Mouse (Mus musculus): ENCODE measurements around the gene Stk40.
A peak's percentile ranks its signal among the peaks of the same experiment; 100 is the strongest.

The Stk40 gene

GRCm38 (mm10) chr4:126109613-126110373, 6.0 kb downstream of the Stk40 start:
- peak; percentile 18 for DNase-seq (ENCODE audit: low read depth, low spot score)
- Histone ChIP-seq H3K36me3 (ENCODE audit: control insufficient read depth, insufficient read depth, low read length, poor library complexity, severe bottlenecking) (no peaks in the 10 kb centered on the region), H3K27me3 (ENCODE audit: control insufficient read depth, insufficient read depth, low read length, poor library complexity, severe bottlenecking) (no peaks in the 10 kb centered on the region)

- no peaks in the 10 kb centered on the region for H3K27me3 ChIP-seq (ENCODE audit: control insufficient read depth, insufficient read depth, low read length, poor library complexity, severe bottlenecking)
- DNase-seq (ENCODE audit: low read depth, low spot score) = peak; percentile 82
Measured at GRCm38 (mm10) chr4:126110374-126111152, 6.8 kb downstream of the Stk40 start.

GRCm38 (mm10) chr4:126111153-126111549, 7.4 kb downstream of the Stk40 start:
- DNase-seq (ENCODE audit: low read depth, low spot score) = no peak
- no peaks in the 10 kb centered on the region for H3K36me3 ChIP-seq (ENCODE audit: control insufficient read depth, insufficient read depth, low read length, poor library complexity, severe bottlenecking)

More at GRCm38 (mm10) chr4:126110374-126111152, 6.8 kb downstream of the Stk40 start:
- no peaks in the 10 kb centered on the region for H3K36me3 ChIP-seq (ENCODE audit: control insufficient read depth, insufficient read depth, low read length, poor library complexity, severe bottlenecking)

GRCm38 (mm10) chr4:126113243-126113642, 9.5 kb downstream of the Stk40 start:
- no peak for DNase-seq (ENCODE audit: low read depth, low spot score)
- H3K36me3 ChIP-seq (ENCODE audit: control insufficient read depth, insufficient read depth, low read length, poor library complexity, severe bottlenecking) = no peaks in the 10 kb centered on the region

More at GRCm38 (mm10) chr4:126111153-126111549, 7.4 kb downstream of the Stk40 start:
- no peaks in the 10 kb centered on the region for H3K27me3 ChIP-seq (ENCODE audit: control insufficient read depth, insufficient read depth, low read length, poor library complexity, severe bottlenecking)

GRCm38 (mm10) chr4:126113943-126114342, 10.2 kb downstream of the Stk40 start:
- Histone ChIP-seq H3K36me3 (ENCODE audit: control insufficient read depth, insufficient read depth, low read length, poor library complexity, severe bottlenecking) (no peaks in the 10 kb centered on the region), H3K27me3 (ENCODE audit: control insufficient read depth, insufficient read depth, low read length, poor library complexity, severe bottlenecking) (no peaks in the 10 kb centered on the region)
- peak; percentile 82 for DNase-seq (ENCODE audit: low read depth, low spot score)

More at GRCm38 (mm10) chr4:126113243-126113642, 9.5 kb downstream of the Stk40 start:
- H3K27me3 ChIP-seq (ENCODE audit: control insufficient read depth, insufficient read depth, low read length, poor library complexity, severe bottlenecking) = no peaks in the 10 kb centered on the region

- DNase-seq (ENCODE audit: low read depth, low spot score) = no peak
Measured at GRCm38 (mm10) chr4:126115411-126115810, 11.7 kb downstream of the Stk40 start.

GRCm38 (mm10) chr4:126115871-126116521, 12.2 kb downstream of the Stk40 start:
- Histone ChIP-seq H3K36me3 (ENCODE audit: control insufficient read depth, insufficient read depth, low read length, poor library complexity, severe bottlenecking) (no peaks in the 10 kb centered on the region), H3K27me3 (ENCODE audit: control insufficient read depth, insufficient read depth, low read length, poor library complexity, severe bottlenecking) (no peaks in the 10 kb centered on the region)
- DNase-seq (ENCODE audit: low read depth, low spot score) = no peak

More at GRCm38 (mm10) chr4:126115411-126115810, 11.7 kb downstream of the Stk40 start:
- no peaks in the 10 kb centered on the region for H3K27me3 ChIP-seq (ENCODE audit: control insufficient read depth, insufficient read depth, low read length, poor library complexity, severe bottlenecking)
- no peaks in the 10 kb centered on the region for H3K36me3 ChIP-seq (ENCODE audit: control insufficient read depth, insufficient read depth, low read length, poor library complexity, severe bottlenecking)

GRCm38 (mm10) chr4:126117116-126117515, 13.4 kb downstream of the Stk40 start:
- no peak for DNase-seq (ENCODE audit: low read depth, low spot score)
- no peaks in the 10 kb centered on the region for H3K27me3 ChIP-seq (ENCODE audit: control insufficient read depth, insufficient read depth, low read length, poor library complexity, severe bottlenecking)

GRCm38 (mm10) chr4:126118651-126119050, 14.9 kb downstream of the Stk40 start:
- H3K36me3 ChIP-seq (ENCODE audit: control insufficient read depth, insufficient read depth, low read length, poor library complexity, severe bottlenecking) = no peaks in the 10 kb centered on the region
- no peaks in the 10 kb centered on the region for H3K27me3 ChIP-seq (ENCODE audit: control insufficient read depth, insufficient read depth, low read length, poor library complexity, severe bottlenecking)
- no peak for DNase-seq (ENCODE audit: low read depth, low spot score)

More at GRCm38 (mm10) chr4:126117116-126117515, 13.4 kb downstream of the Stk40 start:
- no peaks in the 10 kb centered on the region for H3K36me3 ChIP-seq (ENCODE audit: control insufficient read depth, insufficient read depth, low read length, poor library complexity, severe bottlenecking)

GRCm38 (mm10) chr4:126119051-126119450, 15.3 kb downstream of the Stk40 start:
- DNase-seq (ENCODE audit: low read depth, low spot score) = no peak
- Histone ChIP-seq H3K27me3 (ENCODE audit: control insufficient read depth, insufficient read depth, low read length, poor library complexity, severe bottlenecking) (no peaks in the 10 kb centered on the region), H3K36me3 (ENCODE audit: control insufficient read depth, insufficient read depth, low read length, poor library complexity, severe bottlenecking) (no peaks in the 10 kb centered on the region)

GRCm38 (mm10) chr4:126120052-126120451, 16.3 kb downstream of the Stk40 start:
- DNase-seq (ENCODE audit: low read depth, low spot score) = no peak
- no peaks in the 10 kb centered on the region for H3K36me3 ChIP-seq (ENCODE audit: control insufficient read depth, insufficient read depth, low read length, poor library complexity, severe bottlenecking)
- no peaks in the 10 kb centered on the region for H3K27me3 ChIP-seq (ENCODE audit: control insufficient read depth, insufficient read depth, low read length, poor library complexity, severe bottlenecking)

GRCm38 (mm10) chr4:126120506-126120905, 16.7 kb downstream of the Stk40 start:
- DNase-seq (ENCODE audit: low read depth, low spot score) = no peak
- H3K36me3 ChIP-seq (ENCODE audit: control insufficient read depth, insufficient read depth, low read length, poor library complexity, severe bottlenecking) = no peaks in the 10 kb centered on the region
- H3K27me3 ChIP-seq (ENCODE audit: control insufficient read depth, insufficient read depth, low read length, poor library complexity, severe bottlenecking) = no peaks in the 10 kb centered on the region

GRCm38 (mm10) chr4:126123309-126124040, 19.7 kb downstream of the Stk40 start:
- DNase-seq (ENCODE audit: low read depth, low spot score) = no peak
- H3K36me3 ChIP-seq (ENCODE audit: control insufficient read depth, insufficient read depth, low read length, poor library complexity, severe bottlenecking) = no peaks in the 10 kb centered on the region
- no peaks in the 10 kb centered on the region for H3K27me3 ChIP-seq (ENCODE audit: control insufficient read depth, insufficient read depth, low read length, poor library complexity, severe bottlenecking)

- DNase-seq (ENCODE audit: low read depth, low spot score) = no peak
- no peaks in the 10 kb centered on the region for H3K27me3 ChIP-seq (ENCODE audit: control insufficient read depth, insufficient read depth, low read length, poor library complexity, severe bottlenecking)
Measured at GRCm38 (mm10) chr4:126130502-126130901, 26.7 kb downstream of the Stk40 start.

More at GRCm38 (mm10) chr4:126130502-126130901, 26.7 kb downstream of the Stk40 start:
- H3K36me3 ChIP-seq (ENCODE audit: control insufficient read depth, insufficient read depth, low read length, poor library complexity, severe bottlenecking) = peaks cover 9% of the 10 kb centered on the region
